In genomic region chr10:93375007-93375711, GRCm38 (mm10) we compare ENCODE assay signal across 9 mouse cellular contexts.
DNase-seq lines count a peak whose midpoint lies in the region; ATAC-seq and TF ChIP-seq lines count a peak whose summit lies in the region.
"Had no signal": no experiment of that assay in that cellular context is flagged by ENCODE, and none has a peak within 500 bp of the region (broad histone marks: within the 10 kb centered on the region; RNA-seq: fewer than 3 reads in every experiment).

No protein-coding gene starts in this region.

- peak overlapping the region; percentile 75 for H3K27ac ChIP-seq in heart, embryonic 15.5 days
- peak overlapping the region; percentile 77 for H3K27ac ChIP-seq in kidney, postnatal 0 days

- no peak overlapping the region for H3K9ac ChIP-seq in heart, embryonic 15.5 days
- H3K9ac ChIP-seq in kidney, postnatal 0 days (ENCODE audit: low read depth, low read length), result no peak overlapping the region

- WGBS in heart, embryonic 15.5 days, result 48% methylated on average over 13 of the region's 13 CpGs
- 38% methylated on average over 13 of the region's 13 CpGs for WGBS in kidney, postnatal 0 days

- H3K27me3 ChIP-seq in heart, embryonic 15.5 days, result no peaks in the 10 kb centered on the region
- no peaks in the 10 kb centered on the region for H3K27me3 ChIP-seq in kidney, postnatal 0 days (ENCODE audit: insufficient read depth, low read length)

- no peaks in the 10 kb centered on the region for H3K36me3 ChIP-seq in heart, embryonic 15.5 days
- H3K36me3 ChIP-seq in kidney, postnatal 0 days (ENCODE audit: insufficient read depth, low read length), result no peaks in the 10 kb centered on the region

- H3K4me1 ChIP-seq in heart, embryonic 15.5 days (replicated peaks), result no peaks in the 10 kb centered on the region; the same call in 1 of the 2 replicates
- no peaks in the 10 kb centered on the region for H3K4me1 ChIP-seq in kidney, postnatal 0 days (replicated peaks; ENCODE audit: insufficient read depth, low read length)

- no peaks in the 10 kb centered on the region for H3K9me3 ChIP-seq in heart, embryonic 15.5 days (replicated peaks)
- no peaks in the 10 kb centered on the region for H3K9me3 ChIP-seq in kidney, postnatal 0 days (replicated peaks; ENCODE audit: low read length)

- peak; percentile 23 to 33 for DNase-seq in adrenal gland, adult 18-20 months (ENCODE audit: low spot score in 2 of 2)
- peak; percentile 26 for DNase-seq in embryo, embryonic 9.5 days (ENCODE audit: extremely low spot score)
- DNase-seq in kidney, postnatal 0 days (ENCODE audit: low spot score), result peak; percentile 64
- peak; percentile 79 for DNase-seq in lung, postnatal 36 days
- no peak for DNase-seq in ovary, postnatal 14 days (ENCODE audit: low spot score)
- DNase-seq in cerebellum, postnatal 4 days (ENCODE audit: low spot score in 2 of 2), result no peak
- DNase-seq in urinary bladder, postnatal 10 days (ENCODE audit: low spot score), result no peak

- ATAC-seq in heart, embryonic 15.5 days (replicated peaks; ENCODE audit: insufficient number of reproducible peaks, insufficient read depth, low FRiP score, low read depth), result peak; percentile 64; the same call in 1 of the 2 replicates
- no peak; the same call in 1 of the 2 replicates for ATAC-seq in kidney, postnatal 0 days (replicated peaks; ENCODE audit: low FRiP score, low read depth)

- H3K4me3 ChIP-seq in heart, embryonic 15.5 days, result no peak overlapping the region
- H3K4me3 ChIP-seq in kidney, postnatal 0 days (replicated peaks; ENCODE audit: low read depth, low read length), result no peak overlapping the region
- H3K4me3 ChIP-seq: myocyte had no signal

- no peak overlapping the region for H3K4me2 ChIP-seq in heart, embryonic 15.5 days
- no peak overlapping the region for H3K4me2 ChIP-seq in kidney, postnatal 0 days (ENCODE audit: low read length)

- no peak for TF ChIP-seq CTCF in kidney, postnatal 0 days (IDR thresholded peaks at IDR 0.05; ENCODE audit: low read depth)

Comparison
In these comparisons a context has a peak if more than half of its experiments do, and no peak if none do; other contexts are left out.
1. DNase-seq: peak in adrenal gland, adult 18-20 months (2 of 2), embryo, embryonic 9.5 days (single experiment), kidney, postnatal 0 days (single experiment) and lung, postnatal 36 days (single experiment); none in ovary, postnatal 14 days (single experiment), cerebellum, postnatal 4 days (0 of 2) and urinary bladder, postnatal 10 days (single experiment).